Mouse (Mus musculus): ENCODE data around the gene Tomt. TPM values are rescaled to one million over a fixed set of nuclear protein-coding genes. Genes with fewer than 3 reads are reported as not detected.

Gene Tomt
- polyA plus RNA-seq, 1 experiment from 2014 or later = 0.71 TPM

GRCm38 (mm10) chr7:101871296-101871695 lies 34.9 kb downstream of the Tomt start:
- Histone ChIP-seq H3K27ac (ENCODE audit: low read depth, low read length) (no peak overlapping the region), H3K36me3 (ENCODE audit: control insufficient read depth, insufficient read depth, low read length) (no peaks in the 10 kb centered on the region), H3K4me2 (no peak overlapping the region), H3K9ac (ENCODE audit: low read depth, low read length) (no peak overlapping the region), H3K9me3 (ENCODE audit: control insufficient read depth, low read length) (no peaks in the 10 kb centered on the region), H3K4me1 (replicated peaks; ENCODE audit: control insufficient read depth, insufficient read depth, low read length) (no peaks in the 10 kb centered on the region), H3K4me3 (ENCODE audit: low read depth, low read length) (no peak overlapping the region), H3K27me3 (replicated peaks; ENCODE audit: control insufficient read depth, insufficient read depth, low read length) (no peaks in the 10 kb centered on the region)
- ATAC-seq (replicated peaks; ENCODE audit: low FRiP score) = no peak
- 59% methylated on average over 3 of the region's 3 CpGs for WGBS
- no peak for DNase-seq (ENCODE audit: low spot score)

GRCm38 (mm10) chr7:101870629-101871028 lies 35.5 kb downstream of the Tomt start, which contains the start of gene Folr1:
Folr1 (minus strand) TSS chr7:101870788.
- Histone ChIP-seq H3K4me3 (ENCODE audit: low read depth, low read length) (no peak within 1 kb of the TSS), H3K27ac (ENCODE audit: low read depth, low read length) (no peak within 1 kb of the TSS), H3K9ac (ENCODE audit: low read depth, low read length) (no peak within 1 kb of the TSS), H3K4me1 (replicated peaks; ENCODE audit: control insufficient read depth, insufficient read depth, low read length) (no peaks in the 10 kb centered on the region), H3K4me2 (no peak within 1 kb of the TSS), H3K27me3 (replicated peaks; ENCODE audit: control insufficient read depth, insufficient read depth, low read length) (no peaks in the 10 kb centered on the region), H3K36me3 (ENCODE audit: control insufficient read depth, insufficient read depth, low read length) (no peaks in the 10 kb centered on the region), H3K9me3 (ENCODE audit: control insufficient read depth, low read length) (no peaks in the 10 kb centered on the region)
- whole genome bisulfite sequencing = 62% methylated on average over 2 of the region's 2 CpGs
- ATAC-seq (replicated peaks; ENCODE audit: low FRiP score) (no peak), DNase-seq (ENCODE audit: low spot score) (no peak)

- H3K4me1 ChIP-seq (replicated peaks; ENCODE audit: control insufficient read depth, insufficient read depth, low read length) = no peaks in the 10 kb centered on the region
- H3K36me3 ChIP-seq (ENCODE audit: control insufficient read depth, insufficient read depth, low read length) = no peaks in the 10 kb centered on the region
- no peak overlapping the region for H3K4me2 ChIP-seq
- H3K9ac ChIP-seq (ENCODE audit: low read depth, low read length) = no peak overlapping the region
- no peaks in the 10 kb centered on the region for H3K27me3 ChIP-seq (replicated peaks; ENCODE audit: control insufficient read depth, insufficient read depth, low read length)
- DNase-seq (ENCODE audit: low spot score) = no peak
- no peak for ATAC-seq (replicated peaks; ENCODE audit: low FRiP score)
- no peak overlapping the region for H3K27ac ChIP-seq (ENCODE audit: low read depth, low read length)
- H3K9me3 ChIP-seq (ENCODE audit: control insufficient read depth, low read length) = no peaks in the 10 kb centered on the region
- 72% methylated on average over 7 of the region's 7 CpGs for WGBS
- H3K4me3 ChIP-seq (ENCODE audit: low read depth, low read length) = no peak overlapping the region
Observed at GRCm38 (mm10) chr7:101869163-101869500, 37.0 kb downstream of the Tomt start.

GRCm38 (mm10) chr7:101868241-101869162 lies 37.7 kb downstream of the Tomt start:
- Histone ChIP-seq H3K27ac (ENCODE audit: low read depth, low read length) (no peak overlapping the region), H3K4me3 (ENCODE audit: low read depth, low read length) (no peak overlapping the region), H3K27me3 (replicated peaks; ENCODE audit: control insufficient read depth, insufficient read depth, low read length) (no peaks in the 10 kb centered on the region), H3K4me1 (replicated peaks; ENCODE audit: control insufficient read depth, insufficient read depth, low read length) (no peaks in the 10 kb centered on the region), H3K9me3 (ENCODE audit: control insufficient read depth, low read length) (no peaks in the 10 kb centered on the region), H3K4me2 (no peak overlapping the region), H3K9ac (ENCODE audit: low read depth, low read length) (no peak overlapping the region), H3K36me3 (ENCODE audit: control insufficient read depth, insufficient read depth, low read length) (no peaks in the 10 kb centered on the region)
- DNase-seq (ENCODE audit: low spot score) (no peak), ATAC-seq (replicated peaks; ENCODE audit: low FRiP score) (no peak)
- WGBS = 76% methylated on average over 13 of the region's 13 CpGs

GRCm38 (mm10) chr7:101867482-101867881 lies 38.7 kb downstream of the Tomt start:
- H3K9me3 ChIP-seq (ENCODE audit: control insufficient read depth, low read length) = no peaks in the 10 kb centered on the region
- H3K4me2 ChIP-seq = no peak overlapping the region
- H3K27ac ChIP-seq (ENCODE audit: low read depth, low read length) = no peak overlapping the region
- no peaks in the 10 kb centered on the region for H3K27me3 ChIP-seq (replicated peaks; ENCODE audit: control insufficient read depth, insufficient read depth, low read length)
- no peak overlapping the region for H3K9ac ChIP-seq (ENCODE audit: low read depth, low read length)
- H3K4me1 ChIP-seq (replicated peaks; ENCODE audit: control insufficient read depth, insufficient read depth, low read length) = no peaks in the 10 kb centered on the region
- ATAC-seq (replicated peaks; ENCODE audit: low FRiP score) (no peak), DNase-seq (ENCODE audit: low spot score) (no peak)
- WGBS = 96% methylated on average over 4 of the region's 4 CpGs
- no peaks in the 10 kb centered on the region for H3K36me3 ChIP-seq (ENCODE audit: control insufficient read depth, insufficient read depth, low read length)
- H3K4me3 ChIP-seq (ENCODE audit: low read depth, low read length) = no peak overlapping the region

- no peak overlapping the region for H3K9ac ChIP-seq (ENCODE audit: low read depth, low read length)
- H3K36me3 ChIP-seq (ENCODE audit: control insufficient read depth, insufficient read depth, low read length) = no peaks in the 10 kb centered on the region
- H3K9me3 ChIP-seq (ENCODE audit: control insufficient read depth, low read length) = no peaks in the 10 kb centered on the region
- no peak for ATAC-seq (replicated peaks; ENCODE audit: low FRiP score)
- 76% methylated on average over 11 of the region's 11 CpGs for WGBS
- DNase-seq (ENCODE audit: low spot score) = no peak
- H3K4me2 ChIP-seq = no peak overlapping the region
- H3K4me3 ChIP-seq (ENCODE audit: low read depth, low read length) = no peak overlapping the region
- H3K4me1 ChIP-seq (replicated peaks; ENCODE audit: control insufficient read depth, insufficient read depth, low read length) = no peaks in the 10 kb centered on the region
- no peaks in the 10 kb centered on the region for H3K27me3 ChIP-seq (replicated peaks; ENCODE audit: control insufficient read depth, insufficient read depth, low read length)
- H3K27ac ChIP-seq (ENCODE audit: low read depth, low read length) = no peak overlapping the region
Observed at GRCm38 (mm10) chr7:101866491-101867265, 39.5 kb downstream of the Tomt start.

- no peak within 1 kb of the TSS for H3K4me3 ChIP-seq (ENCODE audit: low read depth, low read length)
- H3K4me2 ChIP-seq = no peak within 1 kb of the TSS
- H3K4me1 ChIP-seq (replicated peaks; ENCODE audit: control insufficient read depth, insufficient read depth, low read length) = no peaks in the 10 kb centered on the region
- no peak within 1 kb of the TSS for H3K27ac ChIP-seq (ENCODE audit: low read depth, low read length)
- no peaks in the 10 kb centered on the region for H3K27me3 ChIP-seq (replicated peaks; ENCODE audit: control insufficient read depth, insufficient read depth, low read length)
- DNase-seq (ENCODE audit: low spot score) (no peak), ATAC-seq (replicated peaks; ENCODE audit: low FRiP score) (no peak)
- no peaks in the 10 kb centered on the region for H3K9me3 ChIP-seq (ENCODE audit: control insufficient read depth, low read length)
- 61% methylated on average over 3 of the region's 3 CpGs for WGBS
- H3K9ac ChIP-seq (ENCODE audit: low read depth, low read length) = no peak within 1 kb of the TSS
- H3K36me3 ChIP-seq (ENCODE audit: control insufficient read depth, insufficient read depth, low read length) = no peaks in the 10 kb centered on the region
Observed at GRCm38 (mm10) chr7:101863415-101863814, 42.7 kb downstream of the Tomt start, which contains the start of gene Anapc15. Anapc15 (plus strand) TSS chr7:101863715.

- Histone ChIP-seq H3K27me3 (replicated peaks; ENCODE audit: control insufficient read depth, insufficient read depth, low read length) (no peaks in the 10 kb centered on the region), H3K4me1 (replicated peaks; ENCODE audit: control insufficient read depth, insufficient read depth, low read length) (no peaks in the 10 kb centered on the region), H3K27ac (ENCODE audit: low read depth, low read length) (no peak overlapping the region), H3K36me3 (ENCODE audit: control insufficient read depth, insufficient read depth, low read length) (no peaks in the 10 kb centered on the region), H3K4me3 (ENCODE audit: low read depth, low read length) (no peak overlapping the region), H3K9ac (ENCODE audit: low read depth, low read length) (no peak overlapping the region), H3K4me2 (no peak overlapping the region), H3K9me3 (ENCODE audit: control insufficient read depth, low read length) (no peaks in the 10 kb centered on the region)
- 59% methylated on average over 3 of the region's 3 CpGs for WGBS
- no peak for ATAC-seq (replicated peaks; ENCODE audit: low FRiP score)
- no peak for DNase-seq (ENCODE audit: low spot score)
Observed at GRCm38 (mm10) chr7:101862291-101862690, 43.9 kb downstream of the Tomt start.
